Mouse (Mus musculus): ENCODE results near the gene Eps8l1. TPM values are rescaled to one million over a fixed set of nuclear protein-coding genes. Genes with fewer than 3 reads are reported as not detected.
A peak's percentile ranks its signal among the peaks of the same experiment; 100 is the strongest.

The Eps8l1 gene
- polyA plus RNA-seq, 1 experiment from 2014 or later = 16.5 TPM

DNA sequence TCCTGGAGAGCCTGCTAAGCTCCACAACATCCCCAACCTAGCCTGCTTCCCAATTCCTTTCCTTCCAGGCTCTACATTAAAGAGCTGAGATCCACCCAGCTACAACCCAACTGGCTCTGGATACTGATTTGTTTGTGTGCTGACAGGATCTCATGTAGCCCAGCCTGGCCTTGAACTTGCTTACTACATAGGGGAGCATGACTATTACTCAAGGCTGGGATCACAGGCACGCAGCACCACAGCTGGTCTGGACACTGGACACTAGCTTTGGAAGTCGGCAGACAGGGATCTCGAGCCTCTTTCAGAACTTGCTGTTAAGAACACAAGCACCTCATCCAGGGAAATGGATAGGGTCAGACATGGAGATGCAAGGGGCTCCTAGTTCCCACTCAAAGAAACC is 36.0 kb downstream of the Eps8l1 start:
- WGBS = 87% methylated on average over 3 of the region's 3 CpGs
- H3K27me3 ChIP-seq (replicated peaks; ENCODE audit: control insufficient read depth, insufficient read depth, low read length) = no peaks in the 10 kb centered on the region
- peaks cover 6% of the 10 kb centered on the region; the same call in 1 of the 2 replicates for H3K36me3 ChIP-seq (ENCODE audit: control insufficient read depth, insufficient read depth, low read length)
- H3K9me3 ChIP-seq (ENCODE audit: control insufficient read depth, low read length) = no peaks in the 10 kb centered on the region
- no peak overlapping the region for H3K9ac ChIP-seq (ENCODE audit: low read depth, low read length)
- no peak overlapping the region for H3K27ac ChIP-seq (ENCODE audit: low read depth, low read length)
- no peak overlapping the region for H3K4me3 ChIP-seq (ENCODE audit: low read length)
- no peak overlapping the region for H3K4me2 ChIP-seq (ENCODE audit: low read length)
- ATAC-seq = no peak
- H3K4me1 ChIP-seq (ENCODE audit: control insufficient read depth, insufficient read depth, low read depth, low read length) = peaks cover 31% of the 10 kb centered on the region

DNA sequence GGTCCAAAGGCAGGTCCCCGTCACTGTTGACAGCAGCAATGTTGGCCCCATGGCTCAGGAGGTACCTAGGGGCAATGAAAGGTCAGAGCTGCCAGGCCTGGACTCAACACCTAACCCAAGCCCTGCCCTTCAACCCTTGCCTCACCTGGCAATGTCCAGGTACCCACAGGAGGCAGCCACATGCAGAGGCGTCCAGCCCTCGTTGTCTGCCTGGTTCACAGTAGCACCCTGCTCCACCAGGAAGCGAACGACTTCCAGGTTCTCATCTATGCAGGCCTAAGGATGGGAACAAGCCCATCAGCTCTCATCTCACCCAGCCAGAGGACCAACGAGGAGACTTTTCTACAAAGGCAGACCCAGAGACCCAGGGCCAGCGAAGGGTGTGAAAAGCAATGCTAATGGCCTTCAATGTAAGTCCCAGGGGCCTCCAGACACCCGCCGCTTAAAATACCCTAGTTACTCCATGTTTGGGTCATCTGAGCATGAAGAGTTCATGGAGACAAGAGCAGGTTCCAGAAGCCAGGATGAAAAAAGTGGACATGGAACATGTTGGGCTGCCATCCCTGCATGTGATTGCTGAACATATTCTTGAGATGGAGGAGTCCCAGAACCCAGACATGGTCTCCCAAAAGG is 36.9 kb downstream of the Eps8l1 start:
- H3K4me2 ChIP-seq (ENCODE audit: low read length) = no peak overlapping the region
- H3K9ac ChIP-seq (ENCODE audit: low read depth, low read length) = no peak overlapping the region
- H3K4me1 ChIP-seq (ENCODE audit: control insufficient read depth, insufficient read depth, low read depth, low read length) = peaks cover 31% of the 10 kb centered on the region
- H3K9me3 ChIP-seq (ENCODE audit: control insufficient read depth, low read length) = no peaks in the 10 kb centered on the region
- H3K27me3 ChIP-seq (replicated peaks; ENCODE audit: control insufficient read depth, insufficient read depth, low read length) = no peaks in the 10 kb centered on the region
- H3K36me3 ChIP-seq (ENCODE audit: control insufficient read depth, insufficient read depth, low read length) = peaks cover 6% of the 10 kb centered on the region; the same call in 1 of the 2 replicates
- no peak for ATAC-seq
- H3K4me3 ChIP-seq (ENCODE audit: low read length) = no peak overlapping the region
- 94% methylated on average over 9 of the region's 9 CpGs for WGBS
- no peak overlapping the region for H3K27ac ChIP-seq (ENCODE audit: low read depth, low read length)

- WGBS = 7% methylated on average over 9 of the region's 9 CpGs
- Histone ChIP-seq H3K27me3 (replicated peaks; ENCODE audit: control insufficient read depth, insufficient read depth, low read length) (no peaks in the 10 kb centered on the region), H3K9ac (ENCODE audit: low read depth, low read length) (peak overlapping the region; percentile 36), H3K9me3 (ENCODE audit: control insufficient read depth, low read length) (no peaks in the 10 kb centered on the region), H3K27ac (ENCODE audit: low read depth, low read length) (no peak overlapping the region), H3K4me2 (ENCODE audit: low read length) (peak overlapping the region; percentile 30), H3K36me3 (ENCODE audit: control insufficient read depth, insufficient read depth, low read length) (peaks cover 6% of the 10 kb centered on the region; the same call in 1 of the 2 replicates), H3K4me1 (ENCODE audit: control insufficient read depth, insufficient read depth, low read depth, low read length) (peaks cover 31% of the 10 kb centered on the region), H3K4me3 (ENCODE audit: low read length) (peak overlapping the region; percentile 10; the same call in 1 of the 2 replicates)
- ATAC-seq = 0 out of 2 replicates have a peak, but pooled peaks have one; percentile 3
These were observed 37.8 kb downstream of the Eps8l1 start for GRCm38 (mm10) chr7:4498251-4498650.

GRCm38 (mm10) chr7:4499034-4499433 is 38.6 kb downstream of the Eps8l1 start:
- Histone ChIP-seq H3K4me1 (ENCODE audit: control insufficient read depth, insufficient read depth, low read depth, low read length) (peaks cover 31% of the 10 kb centered on the region), H3K27me3 (replicated peaks; ENCODE audit: control insufficient read depth, insufficient read depth, low read length) (no peaks in the 10 kb centered on the region), H3K9ac (ENCODE audit: low read depth, low read length) (peak overlapping the region; percentile 36; the same call in 1 of the 2 replicates), H3K4me2 (ENCODE audit: low read length) (peak overlapping the region; percentile 27), H3K4me3 (ENCODE audit: low read length) (no peak overlapping the region), H3K27ac (ENCODE audit: low read depth, low read length) (0 out of 2 replicates have a peak overlapping the region, but pooled peaks have one; percentile 34), H3K9me3 (ENCODE audit: control insufficient read depth, low read length) (no peaks in the 10 kb centered on the region), H3K36me3 (ENCODE audit: control insufficient read depth, insufficient read depth, low read length) (0 out of 2 replicates have a peak, but pooled peaks cover 6% of the 10 kb centered on the region)
- WGBS = 91% methylated on average over 4 of the region's 4 CpGs
- no peak for ATAC-seq

- Histone ChIP-seq H3K4me1 (ENCODE audit: control insufficient read depth, insufficient read depth, low read depth, low read length) (peaks cover 31% of the 10 kb centered on the region), H3K4me3 (ENCODE audit: low read length) (peak overlapping the region; percentile 82), H3K9me3 (ENCODE audit: control insufficient read depth, low read length) (no peaks in the 10 kb centered on the region), H3K36me3 (ENCODE audit: control insufficient read depth, insufficient read depth, low read length) (0 out of 2 replicates have a peak, but pooled peaks cover 3% of the 10 kb centered on the region), H3K27ac (ENCODE audit: low read depth, low read length) (peak overlapping the region; percentile 91), H3K9ac (ENCODE audit: low read depth, low read length) (peak overlapping the region; percentile 98), H3K4me2 (ENCODE audit: low read length) (peak overlapping the region; percentile 87), H3K27me3 (replicated peaks; ENCODE audit: control insufficient read depth, insufficient read depth, low read length) (no peaks in the 10 kb centered on the region)
- WGBS = under 1% methylated on average over 51 of the region's 52 CpGs
- ATAC-seq = peak; percentile 53
These were observed 40.5 kb downstream of the Eps8l1 start for GRCm38 (mm10) chr7:4500892-4501471.

DNA sequence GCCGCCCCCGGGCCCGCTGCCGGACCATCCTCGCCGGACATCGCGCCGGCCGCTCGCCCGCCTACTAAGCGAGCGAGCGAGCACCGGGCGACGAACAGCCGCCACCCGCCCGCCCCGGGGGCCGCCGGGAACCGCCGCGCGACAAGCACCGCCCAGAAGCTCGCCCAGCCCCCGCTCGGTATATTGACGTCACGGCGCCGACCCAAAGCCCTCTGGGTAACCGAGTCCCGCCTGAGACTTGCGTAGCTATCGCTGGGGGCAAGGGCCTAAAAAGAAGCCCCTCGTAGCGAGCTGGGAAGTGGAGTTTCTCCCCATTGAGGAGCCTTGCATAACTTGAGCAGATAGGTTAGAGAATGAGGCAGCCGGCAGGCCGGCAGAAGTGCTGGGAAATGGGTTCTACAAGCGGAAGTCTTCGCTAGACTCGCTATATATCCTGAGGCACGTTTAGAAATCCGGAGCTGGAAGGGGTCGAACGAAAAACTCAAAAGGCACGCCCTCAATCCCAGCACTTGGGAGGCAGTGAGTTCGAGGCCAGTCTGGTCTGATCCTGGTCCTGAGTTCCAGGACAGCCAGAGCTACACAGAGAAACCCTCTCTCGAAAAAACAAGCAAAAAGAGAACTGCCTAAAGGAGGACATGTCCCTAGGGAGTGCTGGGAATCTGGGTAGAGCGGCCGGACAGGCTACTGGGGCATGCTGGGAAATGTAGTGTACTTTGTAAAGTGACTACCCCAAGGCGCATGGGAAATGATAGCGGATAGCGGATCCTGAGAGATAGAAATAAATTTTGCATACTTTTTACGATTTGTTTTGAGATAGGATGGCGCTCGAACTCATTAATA is 41.3 kb downstream of the Eps8l1 start, which contains the start of gene Ppp1r12c:
Ppp1r12c (minus strand) TSS at position 123 of the 840 bp plus-strand sequence.
- H3K36me3 ChIP-seq (ENCODE audit: control insufficient read depth, insufficient read depth, low read length) = 0 out of 2 replicates have a peak, but pooled peaks cover 3% of the 10 kb centered on the region
- WGBS = 0% methylated on average over 57 of the region's 62 CpGs
- ATAC-seq = peak; percentile 93

GRCm38 (mm10) chr7:4502421-4503090 is 42.1 kb downstream of the Eps8l1 start:
- 10% methylated on average over 14 of the region's 14 CpGs for WGBS
- Histone ChIP-seq H3K4me1 (ENCODE audit: control insufficient read depth, insufficient read depth, low read depth, low read length) (peaks cover 30% of the 10 kb centered on the region), H3K4me2 (ENCODE audit: low read length) (peak overlapping the region; percentile 74), H3K27me3 (replicated peaks; ENCODE audit: control insufficient read depth, insufficient read depth, low read length) (no peaks in the 10 kb centered on the region), H3K9me3 (ENCODE audit: control insufficient read depth, low read length) (no peaks in the 10 kb centered on the region), H3K9ac (ENCODE audit: low read depth, low read length) (peak overlapping the region; percentile 43), H3K36me3 (ENCODE audit: control insufficient read depth, insufficient read depth, low read length) (0 out of 2 replicates have a peak, but pooled peaks cover 3% of the 10 kb centered on the region), H3K4me3 (ENCODE audit: low read length) (peak overlapping the region; percentile 82), H3K27ac (ENCODE audit: low read depth, low read length) (peak overlapping the region; percentile 91; the same call in 1 of the 2 replicates)
- peak; percentile 15 for ATAC-seq

More for the DNA sequence above, 41.3 kb downstream of the Eps8l1 start, which contains the start of gene Ppp1r12c:
- H3K4me3 ChIP-seq (ENCODE audit: low read length) = peak within 1 kb of the TSS; percentile 82
- H3K27ac ChIP-seq (ENCODE audit: low read depth, low read length) = peak within 1 kb of the TSS; percentile 91
- H3K4me2 ChIP-seq (ENCODE audit: low read length) = peak within 1 kb of the TSS; percentile 87
- no peaks in the 10 kb centered on the region for H3K27me3 ChIP-seq (replicated peaks; ENCODE audit: control insufficient read depth, insufficient read depth, low read length)
- H3K4me1 ChIP-seq (ENCODE audit: control insufficient read depth, insufficient read depth, low read depth, low read length) = peaks cover 31% of the 10 kb centered on the region
- no peaks in the 10 kb centered on the region for H3K9me3 ChIP-seq (ENCODE audit: control insufficient read depth, low read length)
- H3K9ac ChIP-seq (ENCODE audit: low read depth, low read length) = peak within 1 kb of the TSS; percentile 98

- Histone ChIP-seq H3K27me3 (replicated peaks; ENCODE audit: control insufficient read depth, insufficient read depth, low read length) (no peaks in the 10 kb centered on the region), H3K36me3 (ENCODE audit: control insufficient read depth, insufficient read depth, low read length) (0 out of 2 replicates have a peak, but pooled peaks cover 3% of the 10 kb centered on the region), H3K27ac (ENCODE audit: low read depth, low read length) (no peak overlapping the region), H3K9me3 (ENCODE audit: control insufficient read depth, low read length) (no peaks in the 10 kb centered on the region), H3K9ac (ENCODE audit: low read depth, low read length) (no peak overlapping the region), H3K4me1 (ENCODE audit: control insufficient read depth, insufficient read depth, low read depth, low read length) (peaks cover 24% of the 10 kb centered on the region), H3K4me2 (ENCODE audit: low read length) (no peak overlapping the region), H3K4me3 (ENCODE audit: low read length) (no peak overlapping the region)
- 84% methylated on average over 4 of the region's 4 CpGs for WGBS
- ATAC-seq = no peak
These were observed 42.6 kb downstream of the Eps8l1 start for GRCm38 (mm10) chr7:4503100-4503499.

Data from hindbrain, embryonic 16.5 days (tissue).